Mouse (Mus musculus) CH12.LX (cell line): ENCODE measurements around the gene Polr3b.

Experiments
- CTCF ChIP-seq, 2 experiments: IDR thresholded peaks in 1 of 2; conservative IDR thresholded peaks in 1 of 2; 2 replicates each; pipeline ENCODE4 v1.5.1; 2011 to 2012; ENCODE audit warnings: low read depth in 2 of 2, low read length in 2 of 2, improper control_type of control experiment in 1 of 2, inconsistent platforms in 1 of 2, mild to moderate bottlenecking in 1 of 2, moderate library complexity in 1 of 2
- E2F4 ChIP-seq: IDR thresholded peaks from 2 replicates; pipeline ENCODE4 v1.6.1; 2011; ENCODE audit warnings: low read depth, low read length, improper control_type of control experiment; ENCODE audit not compliant: insufficient replicate concordance
- EP300 ChIP-seq: IDR thresholded peaks from 2 replicates; pipeline ENCODE4 v1.6.1; 2011; ENCODE audit warnings: low read length, improper control_type of control experiment
- HCFC1 ChIP-seq: IDR thresholded peaks from 2 replicates; pipeline ENCODE4 v1.6.1; 2012; ENCODE audit warnings: low read depth, mild to moderate bottlenecking, inconsistent platforms, low read length, improper control_type of control experiment
- MAFK ChIP-seq: IDR thresholded peaks from 2 replicates; pipeline ENCODE4 v1.6.1; 2011; ENCODE audit warnings: low read length, improper control_type of control experiment; ENCODE audit not compliant: insufficient replicate concordance
- MYC ChIP-seq: IDR thresholded peaks from 2 replicates; pipeline ENCODE4 v1.6.1; 2011; ENCODE audit warnings: low read depth, mild to moderate bottlenecking, improper control_type of control experiment, low read length
- PAX5 ChIP-seq: IDR thresholded peaks from 2 replicates; pipeline ENCODE4 v1.6.1; 2012; ENCODE audit warnings: low read length, inconsistent platforms, mixed read lengths
- POLR2A ChIP-seq: IDR thresholded peaks from 2 replicates; pipeline ENCODE4 v1.6.1; 2011; ENCODE audit warnings: low read depth, mild to moderate bottlenecking, improper control_type of control experiment, low read length
- TBP ChIP-seq: conservative IDR thresholded peaks from 2 replicates; pipeline ENCODE4 v1.6.1; 2011; ENCODE audit warnings: low read depth, low read length, improper control_type of control experiment
- UBTF ChIP-seq: IDR thresholded peaks from 2 replicates; pipeline ENCODE4 v1.6.1; 2012; ENCODE audit warnings: low read depth, mild to moderate bottlenecking, inconsistent platforms, low read length, improper control_type of control experiment, moderate library complexity
- ZMIZ1 ChIP-seq: IDR thresholded peaks from 2 replicates; pipeline ENCODE4 v1.6.1; 2012; ENCODE audit warnings: low read depth, mild to moderate bottlenecking, inconsistent platforms, low read length, improper control_type of control experiment
- ZNF384 ChIP-seq: IDR thresholded peaks from 2 replicates; pipeline ENCODE4 v1.6.1; 2012; ENCODE audit warnings: low read depth, low read length, improper control_type of control experiment, inconsistent platforms

DNA sequence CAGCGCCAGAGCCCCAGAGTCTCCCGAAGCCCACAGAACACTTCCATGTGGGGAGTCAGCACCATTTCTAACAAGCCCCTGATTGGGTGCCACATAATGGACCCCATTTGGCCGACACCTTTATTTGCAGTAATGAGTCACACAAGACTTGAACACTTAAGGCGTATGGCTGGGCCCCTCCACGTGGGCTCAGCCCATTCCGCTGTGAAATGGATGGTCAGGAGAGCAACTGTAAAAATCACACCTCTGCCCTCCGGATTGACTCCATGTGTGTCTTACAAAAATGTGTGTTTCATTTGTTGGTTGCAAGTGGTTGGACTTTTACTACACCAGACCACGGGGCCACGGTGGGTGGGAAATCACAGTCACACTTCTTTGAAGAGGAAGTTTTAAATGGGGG is 108.9 kb downstream of the Polr3b start:
- TF ChIP-seq E2F4 (no peak), MAFK (no peak), POLR2A (no peak), CTCF (conservative IDR thresholded peaks at IDR 0.05 in 1 of 2, IDR thresholded peaks at IDR 0.05 in 1 of 2; ENCODE audit: low read depth in 2 of 2, low read length in 2 of 2) (no peak), TBP (no peak), MYC (no peak), ZMIZ1 (no peak), HCFC1 (no peak), ZNF384 (no peak), PAX5 (no peak), UBTF (no peak), EP300 (no peak)
